Mouse (Mus musculus) hindbrain, embryonic 11.5 days (tissue): ENCODE measurements around the gene Slc25a35. TPM values are rescaled to one million over a fixed set of nuclear protein-coding genes. Genes with fewer than 3 reads are reported as not detected.
"Not testable (repeated sequence)": the region's sequence is repeated elsewhere in the genome, so short reads cannot be mapped to it uniquely, and the experiment has no call there.

Experiments used
- ATAC-seq: fragments of 200-750 bp; cut with Nextera tagmentation; 2 replicates; pipeline ENCODE4 v1.8.0; 2017; ENCODE audit warnings: mild to moderate bottlenecking, moderate TSS enrichment, moderate library complexity; ENCODE audit not compliant: low FRiP score
- DNase-seq: peaks from one replicate; pipeline ENCODE4 v3.0.0-alpha.2; 2015; ENCODE audit warnings: low spot score
- H3K27ac ChIP-seq: fragments of 300-500 bp; sonication (generic); 2 replicates; pipeline ENCODE4 v1.5.1; 2014; ENCODE audit warnings: mild to moderate bottlenecking, low read depth, low read length
- H3K27me3 ChIP-seq: fragments of 300-500 bp; sonication (generic); 2 replicates; pipeline ENCODE4 v1.6.1; 2014; ENCODE audit warnings: mild to moderate bottlenecking, low read length, moderate library complexity, mixed read lengths; ENCODE audit not compliant: control insufficient read depth, insufficient read depth
- H3K36me3 ChIP-seq: fragments of 300-500 bp; sonication (generic); 2 replicates; pipeline ENCODE4 v1.6.1; 2014; ENCODE audit warnings: mild to moderate bottlenecking, low read length, moderate library complexity, mixed read lengths; ENCODE audit not compliant: control insufficient read depth, insufficient read depth
- H3K4me1 ChIP-seq: fragments of 300-500 bp; sonication (generic); replicated peaks from 2 replicates; pipeline ENCODE4 v1.6.1; 2014; ENCODE audit warnings: low read length, mixed read lengths; ENCODE audit not compliant: control insufficient read depth, insufficient read depth
- H3K4me2 ChIP-seq: fragments of 300-500 bp; sonication (generic); replicated peaks from 2 replicates; pipeline ENCODE4 v1.6.1; 2014; ENCODE audit warnings: mild to moderate bottlenecking, low read depth, low read length
- H3K4me3 ChIP-seq: fragments of 300-500 bp; sonication (generic); 2 replicates; pipeline ENCODE4 v1.5.1; 2014; ENCODE audit warnings: low read depth, low read length
- H3K9ac ChIP-seq: fragments of 300-500 bp; sonication (generic); 2 replicates; pipeline ENCODE4 v1.6.1; 2014; ENCODE audit warnings: low read depth, low read length
- H3K9me3 ChIP-seq: fragments of 300-500 bp; sonication (generic); 2 replicates; pipeline ENCODE4 v1.6.1; 2016; ENCODE audit warnings: low read length; ENCODE audit not compliant: control insufficient read depth
- WGBS: fragments of 180-500 bp; shearing (Covaris S2); extraction: QIAGEN DNeasy Blood & Tissue Kit; methylation state at CpG from one replicate; pipeline ENCODE4 v1.1.7; 2014; 5-methylcytosine and 5-hydroxymethylcytosine counted together
- polyA plus RNA-seq: library from polyadenylated mRNA; unstranded; fragments of >200 nt; fragmentation: Nextera tagmentation; extraction: Ambion mirVana; gene quantifications from 2 replicates; pipeline ENCODE4 v1.2.1, GENCODE M21; 2014

Gene Slc25a35
- polyA plus RNA-seq, 1 experiment from 2014 or later: 1.6 TPM

DNA sequence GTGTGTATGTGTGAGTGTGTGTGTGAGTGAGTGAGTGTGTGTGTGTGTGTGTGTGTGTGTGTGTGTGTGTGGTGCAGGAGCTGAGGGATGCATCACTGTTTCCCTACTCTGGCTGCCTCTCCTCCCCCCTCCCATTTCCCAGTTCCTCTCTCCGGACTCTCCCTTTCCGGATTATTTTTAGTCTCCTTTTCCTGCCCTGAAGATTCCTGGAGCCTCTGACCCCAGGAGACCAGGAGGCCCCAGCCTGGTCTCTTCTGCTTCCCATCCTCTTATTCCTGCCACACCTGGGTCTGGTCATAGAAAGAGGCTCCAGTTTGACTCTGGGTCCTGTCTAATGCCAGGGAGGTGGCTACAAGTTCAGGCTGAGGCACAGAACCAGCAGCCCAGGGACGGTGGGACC, 11.8 kb upstream of the Slc25a35 start:
- Histone ChIP-seq H3K4me3 (0 out of 2 replicates have a peak overlapping the region, but pooled peaks have one; percentile 10), H3K36me3 (no peaks in the 10 kb centered on the region), H3K4me2 (no peak overlapping the region), H3K9me3 (no peaks in the 10 kb centered on the region), H3K4me1 (0 out of 2 replicates have a peak, but pooled peaks cover 3% of the 10 kb centered on the region), H3K9ac (no peak overlapping the region), H3K27ac (no peak overlapping the region), H3K27me3 (peaks cover 31% of the 10 kb centered on the region)
- WGBS: 20% methylated on average over 3 of the region's 3 CpGs
- ATAC-seq: no peak
- DNase-seq: no peak

DNA sequence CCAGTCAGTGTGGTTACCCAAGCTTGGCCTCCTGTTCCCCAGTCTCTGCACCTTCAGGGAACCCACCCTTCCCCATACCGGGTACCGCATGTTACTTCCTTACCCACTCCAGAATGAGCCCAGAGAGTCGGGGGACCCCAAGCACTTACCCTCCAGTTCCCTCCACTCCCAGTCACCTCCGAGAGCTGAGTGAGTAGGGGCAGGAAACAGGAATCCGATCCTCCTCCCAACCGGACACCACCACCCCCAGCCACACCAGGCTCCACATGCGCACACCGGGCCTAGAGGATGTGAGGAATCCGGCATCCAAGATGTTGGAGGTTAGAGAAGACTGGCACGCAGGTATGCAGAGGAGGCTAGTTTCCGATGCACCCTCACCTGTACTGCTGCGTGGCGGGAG, 11.2 kb upstream of the Slc25a35 start:
- Histone ChIP-seq H3K27ac (no peak overlapping the region), H3K9me3 (no peaks in the 10 kb centered on the region), H3K9ac (no peak overlapping the region), H3K4me1 (0 out of 2 replicates have a peak, but pooled peaks cover 3% of the 10 kb centered on the region), H3K36me3 (no peaks in the 10 kb centered on the region), H3K27me3 (peaks cover 25% of the 10 kb centered on the region), H3K4me2 (no peak overlapping the region), H3K4me3 (0 out of 2 replicates have a peak overlapping the region, but pooled peaks have one; percentile 10)
- DNase-seq: no peak
- no peak for ATAC-seq
- 33% methylated on average over 13 of the region's 13 CpGs for WGBS

DNA sequence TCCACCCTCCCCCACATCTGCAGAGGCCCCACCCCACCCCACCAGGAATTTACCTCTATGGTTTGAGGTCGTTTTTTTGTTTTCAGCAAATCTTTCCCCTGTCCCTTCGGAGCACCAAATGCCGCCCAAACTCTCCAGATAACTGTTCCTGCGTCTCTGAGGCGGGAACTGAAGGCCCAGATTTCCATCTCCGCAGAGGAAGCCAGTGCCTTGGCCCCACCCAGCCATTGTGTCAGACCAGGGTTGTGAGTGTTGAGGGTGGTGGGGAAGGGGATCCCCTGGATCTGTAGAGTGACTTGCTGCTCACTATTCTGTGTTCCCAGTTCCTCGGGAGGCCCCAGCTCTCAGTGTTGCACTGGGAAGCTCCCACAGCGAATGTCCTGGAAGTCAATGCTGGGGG, 10.6 kb upstream of the Slc25a35 start, which contains the start of gene Arhgef15:
Arhgef15 (minus strand) TSS at position 173 of the 400 bp plus-strand sequence.
- H3K9ac ChIP-seq: no peak within 1 kb of the TSS
- DNase-seq: no peak
- H3K4me2 ChIP-seq: no peak within 1 kb of the TSS
- H3K36me3 ChIP-seq: no peaks in the 10 kb centered on the region
- no peaks in the 10 kb centered on the region for H3K9me3 ChIP-seq
- 33% methylated on average over 8 of the region's 8 CpGs for WGBS
- 0 out of 2 replicates have a peak within 1 kb of the TSS, but pooled peaks have one; percentile 10 for H3K4me3 ChIP-seq
- H3K27me3 ChIP-seq: peaks cover 25% of the 10 kb centered on the region
- H3K27ac ChIP-seq: no peak within 1 kb of the TSS
- no peak for ATAC-seq
- 0 out of 2 replicates have a peak, but pooled peaks cover 3% of the 10 kb centered on the region for H3K4me1 ChIP-seq

DNA sequence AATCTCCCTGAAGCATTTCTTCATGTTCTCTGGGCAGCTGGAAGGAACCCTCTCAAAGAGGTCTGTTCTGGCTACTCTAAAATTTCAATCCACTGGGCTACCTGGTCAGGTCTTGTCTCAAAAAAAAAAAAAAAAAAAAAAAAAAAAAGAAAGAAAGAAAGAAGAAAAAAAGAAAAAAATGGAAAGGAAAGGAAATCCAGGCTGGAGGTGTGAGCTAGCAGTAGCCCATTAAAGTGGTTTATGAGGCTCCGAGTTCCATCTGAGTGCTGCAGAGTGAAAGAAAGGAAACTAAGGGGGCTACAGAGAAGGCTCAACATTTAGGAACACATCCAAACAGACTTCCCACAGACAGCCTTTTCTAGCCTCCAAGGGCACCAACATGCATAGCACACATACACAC, 10.0 kb upstream of the Slc25a35 start:
- H3K27ac ChIP-seq: no peak overlapping the region
- H3K4me2 ChIP-seq: no peak overlapping the region
- H3K36me3 ChIP-seq: no peaks in the 10 kb centered on the region
- H3K9me3 ChIP-seq: no peaks in the 10 kb centered on the region
- H3K9ac ChIP-seq: no peak overlapping the region
- ATAC-seq (no peak), DNase-seq (no peak)
- H3K4me1 ChIP-seq: 0 out of 2 replicates have a peak, but pooled peaks cover 3% of the 10 kb centered on the region
- 96% methylated on average over 1 of the region's 1 CpGs for WGBS
- peaks cover 25% of the 10 kb centered on the region for H3K27me3 ChIP-seq
- no peak overlapping the region for H3K4me3 ChIP-seq

DNA sequence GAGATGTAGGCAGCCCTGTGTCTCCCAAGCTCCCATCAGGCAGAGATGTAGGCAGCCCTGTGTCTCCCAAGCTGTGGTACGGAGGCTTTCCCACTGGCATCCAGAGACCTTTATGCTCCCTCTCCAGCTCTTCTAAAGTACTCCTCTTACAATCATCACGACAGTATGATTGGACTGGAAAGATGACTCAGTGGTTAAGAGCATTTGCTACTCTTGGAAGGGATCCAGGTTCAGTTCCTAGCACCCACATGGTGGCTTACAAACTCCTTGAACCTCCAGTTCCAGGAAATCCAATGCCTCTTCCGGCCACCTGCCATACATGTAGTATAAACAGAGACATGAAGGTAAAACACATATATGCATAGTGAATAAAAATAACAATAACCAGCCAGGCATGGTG, 6.3 kb upstream of the Slc25a35 start:
- DNase-seq (no peak), ATAC-seq (no peak)
- no peak overlapping the region for H3K27ac ChIP-seq
- no peak overlapping the region for H3K4me3 ChIP-seq
- H3K4me1 ChIP-seq: no peaks in the 10 kb centered on the region
- no peak overlapping the region for H3K9ac ChIP-seq
- 87% methylated on average over 3 of the region's 3 CpGs for WGBS
- no peaks in the 10 kb centered on the region for H3K36me3 ChIP-seq
- H3K4me2 ChIP-seq: no peak overlapping the region
- H3K27me3 ChIP-seq: peaks cover 6% of the 10 kb centered on the region
- no peaks in the 10 kb centered on the region for H3K9me3 ChIP-seq

DNA sequence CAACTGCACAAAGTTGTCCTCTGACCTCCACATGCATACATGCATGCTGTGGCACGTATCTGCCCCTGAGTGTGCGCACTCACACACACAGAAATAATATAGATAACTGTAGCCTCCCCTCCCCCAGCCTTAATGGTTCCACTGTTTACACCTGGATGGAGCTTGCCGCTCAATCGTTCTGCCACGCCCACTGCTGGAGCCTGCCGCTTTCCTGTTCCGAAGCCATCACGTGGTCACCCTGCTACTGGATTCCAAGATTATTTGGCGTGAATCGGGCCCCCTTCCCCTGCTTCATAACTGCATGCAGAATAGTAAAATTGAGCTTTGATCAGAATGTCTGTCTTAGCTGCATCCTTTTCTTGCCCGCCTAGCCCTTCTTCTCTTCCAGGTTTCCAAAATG, 5.8 kb upstream of the Slc25a35 start:
- not testable (repeated sequence) for H3K27ac ChIP-seq, H3K4me2 ChIP-seq, H3K4me1 ChIP-seq, H3K4me3 ChIP-seq, H3K9ac ChIP-seq, DNase-seq, ATAC-seq, H3K36me3 ChIP-seq, H3K27me3 ChIP-seq, H3K9me3 ChIP-seq
- 26% methylated on average over 11 of the region's 11 CpGs for WGBS

DNA sequence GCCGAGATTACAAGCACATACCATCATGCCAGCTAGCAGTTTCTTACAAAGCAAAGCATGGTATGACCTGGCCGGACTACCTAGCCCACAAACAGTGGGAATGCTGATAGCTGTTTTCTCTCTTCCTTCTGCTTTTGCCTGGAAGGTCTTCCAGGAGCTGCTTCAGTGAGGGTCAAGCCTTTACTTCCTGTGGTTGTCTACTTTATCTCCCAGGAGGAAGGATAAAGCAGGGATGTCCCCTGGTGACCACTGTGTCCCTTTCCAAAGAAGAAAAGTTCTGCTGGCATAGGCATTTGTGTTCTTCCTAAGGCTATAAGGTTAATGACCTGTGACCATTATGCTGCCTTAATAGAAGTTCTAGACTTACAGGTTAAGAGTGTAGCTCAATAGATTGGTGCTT, 4.5 kb upstream of the Slc25a35 start:
- 82% methylated on average over 2 of the region's 2 CpGs for WGBS

DNA sequence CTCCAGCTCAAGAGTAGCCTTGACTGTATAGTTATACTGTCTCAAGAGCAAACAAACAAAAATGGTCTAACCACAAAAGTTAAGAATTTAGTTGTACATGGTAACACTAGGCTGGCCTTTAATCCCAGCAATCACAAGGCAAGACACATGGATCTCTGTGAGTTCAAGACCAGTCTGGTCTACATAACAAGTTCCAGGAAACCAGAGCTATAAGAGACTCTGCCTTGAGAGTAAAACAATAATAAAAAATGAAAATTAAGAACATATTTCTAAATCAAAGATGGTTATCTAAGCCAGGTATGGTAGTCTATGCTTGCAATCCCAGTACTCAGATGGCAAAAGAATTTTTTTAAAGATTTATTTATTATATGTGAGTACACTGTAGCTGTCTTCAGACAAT, 2.9 kb upstream of the Slc25a35 start:
- Histone ChIP-seq H3K36me3 (no peaks in the 10 kb centered on the region), H3K27me3 (peaks cover 2% of the 10 kb centered on the region; the same call in 1 of the 2 replicates), H3K4me1 (no peaks in the 10 kb centered on the region), H3K27ac (no peak overlapping the region), H3K9me3 (no peaks in the 10 kb centered on the region), H3K9ac (no peak overlapping the region), H3K4me3 (no peak overlapping the region), H3K4me2 (no peak overlapping the region)
- DNase-seq (no peak), ATAC-seq (no peak)

More for the DNA sequence above, 4.5 kb upstream of the Slc25a35 start:
- no peak overlapping the region for H3K4me2 ChIP-seq
- no peaks in the 10 kb centered on the region for H3K9me3 ChIP-seq
- no peak overlapping the region for H3K27ac ChIP-seq
- no peaks in the 10 kb centered on the region for H3K4me1 ChIP-seq
- ATAC-seq (no peak), DNase-seq (no peak)
- no peaks in the 10 kb centered on the region for H3K36me3 ChIP-seq
- no peak overlapping the region for H3K9ac ChIP-seq
- H3K4me3 ChIP-seq: no peak overlapping the region
- H3K27me3 ChIP-seq: no peaks in the 10 kb centered on the region

DNA sequence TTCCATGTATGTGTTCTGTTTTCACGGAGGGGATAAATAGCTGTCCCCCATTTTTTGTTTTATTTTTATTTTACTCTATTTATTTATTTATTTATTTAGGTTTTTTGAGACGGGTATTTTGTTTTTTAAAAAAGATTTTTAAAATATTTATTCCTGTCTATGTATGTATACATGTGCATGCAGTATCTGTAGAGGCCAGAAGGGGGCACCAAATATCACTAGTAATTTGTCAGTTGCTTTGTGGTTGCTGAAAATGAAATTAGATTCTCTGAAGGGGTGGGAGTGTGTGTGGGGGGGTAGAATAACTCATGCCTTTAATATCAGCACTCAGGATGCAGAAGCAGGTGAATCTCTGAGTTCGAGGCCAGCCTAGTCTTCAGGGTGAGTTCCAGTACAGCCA, 2.1 kb upstream of the Slc25a35 start:
- H3K27me3 ChIP-seq: peaks cover 2% of the 10 kb centered on the region; the same call in 1 of the 2 replicates
- WGBS: 30% methylated on average over 3 of the region's 3 CpGs
- H3K27ac ChIP-seq: no peak overlapping the region
- no peak overlapping the region for H3K9ac ChIP-seq
- H3K9me3 ChIP-seq: no peaks in the 10 kb centered on the region
- no peak overlapping the region for H3K4me3 ChIP-seq
- no peaks in the 10 kb centered on the region for H3K4me1 ChIP-seq
- DNase-seq (peak; percentile 75), ATAC-seq (no peak)
- H3K36me3 ChIP-seq: no peaks in the 10 kb centered on the region
- no peak overlapping the region for H3K4me2 ChIP-seq
